Mouse (Mus musculus): ENCODE data around the gene Zfp74.

DNA sequence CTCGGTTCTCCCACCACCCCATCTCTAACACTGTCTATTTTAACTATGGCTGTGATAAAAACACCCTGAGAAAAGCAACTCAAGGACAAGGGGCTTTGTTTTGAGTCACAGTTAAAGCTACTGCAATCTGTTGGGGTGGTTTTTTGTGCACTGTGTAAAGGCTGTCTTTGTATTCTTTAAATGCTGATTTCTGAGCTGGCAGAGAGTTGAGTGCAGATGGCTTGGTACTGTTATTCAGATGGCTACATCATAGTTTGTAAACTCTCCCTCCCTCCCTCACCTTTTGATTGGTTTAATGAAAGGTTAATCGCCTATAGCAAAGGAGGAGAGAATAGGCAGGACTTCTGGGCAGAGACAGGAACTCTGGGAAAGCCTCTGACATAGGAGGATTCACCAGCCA, 9.7 kb downstream of the Zfp74 start:
- TF ChIP-seq CTCF (IDR thresholded peaks at IDR 0.05; ENCODE audit: borderline replicate concordance, insufficient read depth, low read length): no peak
- no peak for TF ChIP-seq POLR2A (IDR thresholded peaks at IDR 0.05; ENCODE audit: low read depth, low read length)

Measured in embryonic fibroblast, embryonic 13.5 days (primary cell).